Mouse (Mus musculus) ovary, postnatal 36 days (tissue): ENCODE measurements at regions not wholly inside any gene's neighbourhood (a gene's known extent, or its start where the extent isn't known, plus 50 kb on each side); places are given as distances from the start of the nearest gene placed in this dataset.
A peak's percentile ranks its signal among the peaks of the same experiment; 100 is the strongest.

Experiments used
- DNase-seq: peaks from one replicate; pipeline ENCODE4 v3.0.0; 2022; ENCODE audit warnings: low spot score, mixed read lengths

- DNase-seq: no peak
Observed at GRCm38 (mm10) chr14:102925769-102926443, 56.5 kb downstream of the Kctd12 start.

GRCm38 (mm10) chr14:102924674-102925073 lies 57.8 kb downstream of the Kctd12 start:
- DNase-seq: no peak

GRCm38 (mm10) chr14:102922496-102922993 lies 59.9 kb downstream of the Kctd12 start:
- no peak for DNase-seq

GRCm38 (mm10) chr14:102920415-102920814 lies 62.0 kb downstream of the Kctd12 start:
- DNase-seq: no peak

- no peak for DNase-seq
Observed at GRCm38 (mm10) chr14:102919261-102919801, 63.1 kb downstream of the Kctd12 start.

- DNase-seq: no peak
Observed at GRCm38 (mm10) chr14:102917929-102918328, 64.5 kb downstream of the Kctd12 start.

GRCm38 (mm10) chr14:102915918-102916317 lies 66.5 kb downstream of the Kctd12 start:
- no peak for DNase-seq

- DNase-seq: no peak
Observed at GRCm38 (mm10) chr14:102911582-102911981, 70.9 kb downstream of the Kctd12 start.

- DNase-seq: no peak
Observed at GRCm38 (mm10) chr14:102908990-102909389, 73.4 kb downstream of the Kctd12 start.

- no peak for DNase-seq
Observed at GRCm38 (mm10) chr14:102907411-102908103, 74.9 kb downstream of the Kctd12 start.

GRCm38 (mm10) chr14:102906826-102907225 lies 75.6 kb downstream of the Kctd12 start:
- no peak for DNase-seq

- DNase-seq: no peak
Observed at GRCm38 (mm10) chr14:102906286-102906685, 76.2 kb downstream of the Kctd12 start.

- peak; percentile 21 for DNase-seq
Observed at GRCm38 (mm10) chr14:102902906-102903305, 79.5 kb downstream of the Kctd12 start.

GRCm38 (mm10) chr14:102902236-102902635 lies 80.2 kb downstream of the Kctd12 start:
- DNase-seq: no peak

- DNase-seq: no peak
Observed at GRCm38 (mm10) chr14:102898445-102898844, 84.0 kb downstream of the Kctd12 start.

- DNase-seq: no peak
Observed at GRCm38 (mm10) chr14:102897039-102897438, 85.4 kb downstream of the Kctd12 start.

GRCm38 (mm10) chr14:102896527-102896926 lies 85.9 kb downstream of the Kctd12 start:
- DNase-seq: no peak

- no peak for DNase-seq
Observed at GRCm38 (mm10) chr14:102893241-102893640, 89.2 kb downstream of the Kctd12 start.

- no peak for DNase-seq
Observed at GRCm38 (mm10) chr14:102891552-102891951, 90.9 kb downstream of the Kctd12 start.

GRCm38 (mm10) chr14:102885240-102885598 lies 97.2 kb downstream of the Kctd12 start:
- no peak for DNase-seq

GRCm38 (mm10) chr14:102884539-102885239 lies 97.7 kb downstream of the Kctd12 start:
- DNase-seq: no peak

- no peak for DNase-seq
Observed at GRCm38 (mm10) chr14:102883344-102884122, 98.9 kb downstream of the Kctd12 start.
